Mouse (Mus musculus): ENCODE results near the gene Lrp6.
A peak's percentile ranks its signal among the peaks of the same experiment; 100 is the strongest.

Lrp6 gene

DNA sequence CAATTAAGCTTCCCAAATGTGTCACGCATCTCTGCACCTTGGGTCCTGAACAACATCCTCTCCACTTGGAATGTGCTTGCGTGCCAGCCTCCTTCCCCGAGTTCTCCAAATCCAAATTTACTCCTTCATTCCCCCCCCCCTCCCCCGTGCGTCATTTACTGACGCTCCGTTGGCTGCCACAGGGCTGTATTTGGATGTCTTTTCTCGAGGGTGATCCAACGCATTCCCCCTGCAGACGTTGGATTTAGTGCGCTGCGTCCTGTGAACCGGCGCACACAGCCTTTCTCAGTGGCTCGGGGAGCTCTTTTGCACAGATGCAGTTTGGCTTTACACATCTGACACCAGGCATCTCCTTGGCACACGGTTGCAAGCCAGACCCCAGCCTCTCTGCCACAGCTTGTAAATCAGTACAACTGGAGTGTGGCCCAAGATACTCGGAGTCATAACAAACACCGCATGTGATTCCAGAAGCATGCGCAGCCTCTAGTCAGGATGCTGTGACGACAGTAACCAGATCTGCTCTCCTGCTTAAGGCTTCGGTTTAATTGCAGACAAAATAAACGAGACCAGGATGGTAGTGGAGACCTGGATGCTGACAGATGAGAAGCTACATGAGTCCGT is 127.3 kb downstream of the Lrp6 start:
- DNase-seq (ENCODE audit: low read depth in 2 of 2, low spot score in 2 of 2), result no peak

GRCm38 (mm10) chr6:134436955-134437354 is 129.8 kb downstream of the Lrp6 start:
- DNase-seq (ENCODE audit: low read depth in 2 of 2, low spot score in 2 of 2), result no peak

- no peak for DNase-seq (ENCODE audit: low read depth in 2 of 2, low spot score in 2 of 2)
Measured at GRCm38 (mm10) chr6:134434866-134435390, 131.8 kb downstream of the Lrp6 start.

- DNase-seq (ENCODE audit: low read depth in 2 of 2, low spot score in 2 of 2), result no peak
Measured at GRCm38 (mm10) chr6:134434044-134434443, 132.7 kb downstream of the Lrp6 start.

DNA sequence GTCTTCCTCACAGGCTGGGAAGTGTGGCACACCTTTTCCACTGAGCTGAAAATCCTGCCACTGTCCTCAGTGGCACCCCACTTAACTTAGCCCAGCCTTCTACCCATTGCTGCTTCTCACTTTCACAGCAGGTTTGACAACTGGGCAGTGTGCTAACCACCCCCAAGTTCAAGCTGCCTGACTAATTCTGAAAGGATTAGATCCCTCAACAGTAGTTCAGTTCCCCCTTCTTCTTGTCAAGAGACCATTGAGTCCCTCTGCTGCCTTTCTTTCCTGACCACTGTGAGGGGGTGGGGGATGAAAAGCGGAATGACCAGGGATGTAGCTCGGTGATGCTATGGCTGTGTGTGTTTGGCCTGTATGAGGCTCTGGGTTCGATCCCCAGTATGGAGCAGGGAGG is 133.5 kb downstream of the Lrp6 start:
- no peak for DNase-seq (ENCODE audit: low read depth in 2 of 2, low spot score in 2 of 2)

DNA sequence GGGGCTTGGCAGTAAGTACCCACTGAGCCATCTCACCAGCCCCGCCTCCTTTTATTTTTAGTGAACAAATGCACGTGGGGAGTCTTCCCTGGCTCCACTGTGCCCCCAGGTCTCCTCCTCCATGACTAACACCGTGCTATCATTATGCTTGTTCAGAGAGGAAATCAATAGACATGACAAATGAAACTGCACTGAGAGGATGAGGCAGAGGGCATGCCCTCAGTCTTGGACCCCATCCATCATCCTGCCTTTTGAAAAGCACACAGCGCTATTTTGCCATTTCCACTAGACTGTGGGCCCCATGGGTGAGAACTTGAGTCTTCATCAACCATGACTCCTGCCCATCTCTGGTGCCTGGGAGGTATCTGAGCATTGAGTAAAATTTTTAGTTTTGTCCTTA is 135.2 kb downstream of the Lrp6 start:
- DNase-seq (ENCODE audit: low read depth in 2 of 2, low spot score in 2 of 2), result no peak

DNA sequence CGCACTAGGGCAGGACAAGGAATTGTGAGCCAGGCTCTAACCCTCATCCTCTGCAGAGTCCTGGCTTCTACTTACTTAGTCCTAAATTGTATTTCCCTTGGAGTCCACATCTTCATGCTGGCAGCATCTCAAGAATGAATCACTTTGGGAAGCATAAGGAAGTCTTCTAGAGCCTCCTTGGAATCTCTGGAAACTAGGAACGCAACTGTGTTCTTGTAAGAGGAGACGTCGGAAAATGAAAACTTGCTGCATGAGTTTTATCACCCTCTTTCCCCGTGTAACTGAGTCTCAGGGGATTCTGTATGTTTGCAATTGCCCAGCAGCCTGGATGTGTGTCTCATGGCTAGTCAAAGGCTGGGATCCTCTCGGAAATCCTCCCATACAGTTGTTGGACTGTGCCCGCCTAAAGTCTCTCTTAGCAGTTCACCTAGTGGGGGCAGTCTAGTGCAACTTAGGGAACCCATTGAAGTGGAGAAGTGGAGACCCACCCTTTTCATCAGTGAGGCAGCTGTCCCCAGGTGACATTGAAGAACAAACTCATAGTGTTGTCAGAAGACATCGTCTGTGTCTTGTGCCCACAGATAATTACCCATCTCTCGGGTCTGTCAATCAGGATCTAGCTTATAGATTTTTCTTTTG is 136.5 kb downstream of the Lrp6 start:
- no peak for DNase-seq (ENCODE audit: low read depth in 2 of 2, low spot score in 2 of 2)

DNA sequence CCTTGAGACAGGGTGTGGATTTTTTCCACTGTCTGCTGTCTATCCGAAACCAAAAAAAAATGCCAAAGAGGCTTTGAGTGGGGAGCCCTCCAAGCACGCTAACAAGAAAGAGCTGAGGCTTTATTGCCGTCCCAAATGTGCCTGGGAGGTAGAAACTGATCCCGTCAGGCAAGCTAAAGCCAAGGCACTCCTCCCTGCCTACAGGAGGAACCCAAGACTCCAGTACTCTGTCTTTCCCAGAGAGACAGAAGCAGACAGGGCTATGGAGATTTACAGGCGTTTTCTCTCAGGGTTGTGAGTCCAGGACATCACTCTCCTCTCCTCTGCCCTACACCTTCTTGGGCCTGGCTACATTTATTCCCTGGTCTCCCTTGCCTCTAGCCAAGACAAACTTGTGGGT is 138.3 kb downstream of the Lrp6 start:
- DNase-seq (ENCODE audit: low read depth in 2 of 2, low spot score in 2 of 2), result no peak

GRCm38 (mm10) chr6:134427165-134427564 is 139.6 kb downstream of the Lrp6 start:
- no peak for DNase-seq (ENCODE audit: low read depth in 2 of 2, low spot score in 2 of 2)

GRCm38 (mm10) chr6:134425216-134425717 is 141.5 kb downstream of the Lrp6 start:
- no peak for DNase-seq (ENCODE audit: low read depth in 2 of 2, low spot score in 2 of 2)

- no peak for DNase-seq (ENCODE audit: low read depth in 2 of 2, low spot score in 2 of 2)
Measured at GRCm38 (mm10) chr6:134421921-134422320, 144.8 kb downstream of the Lrp6 start.

- DNase-seq (ENCODE audit: low read depth in 2 of 2, low spot score in 2 of 2), result no peak
Measured at GRCm38 (mm10) chr6:134420375-134420774, 146.4 kb downstream of the Lrp6 start.

DNA sequence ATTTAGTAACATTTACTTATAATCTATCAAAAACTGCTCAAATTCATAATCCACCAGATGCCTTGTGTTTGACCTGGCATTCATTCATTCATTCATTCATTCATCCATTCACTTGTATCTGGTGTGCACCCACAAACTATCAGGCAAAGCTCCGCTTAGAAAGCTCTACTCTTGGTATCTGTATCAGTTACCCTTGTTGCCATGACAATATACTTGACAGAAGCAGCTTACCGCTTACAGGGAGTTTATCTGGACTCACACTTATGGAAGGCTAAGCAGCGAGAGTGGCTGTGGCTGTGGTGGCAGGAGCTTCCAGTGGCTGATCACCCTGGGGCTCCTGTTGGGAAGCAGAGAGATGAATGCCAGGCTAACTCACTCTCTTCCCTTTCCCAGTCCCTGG is 148.9 kb downstream of the Lrp6 start:
- DNase-seq (ENCODE audit: low read depth in 2 of 2, low spot score in 2 of 2), result no peak

GRCm38 (mm10) chr6:134416556-134417105 is 150.1 kb downstream of the Lrp6 start:
- no peak for DNase-seq (ENCODE audit: low read depth in 2 of 2, low spot score in 2 of 2)

- no peak for DNase-seq (ENCODE audit: low read depth in 2 of 2, low spot score in 2 of 2)
Measured at GRCm38 (mm10) chr6:134414532-134414883, 152.3 kb downstream of the Lrp6 start.

GRCm38 (mm10) chr6:134413706-134414531 is 152.8 kb downstream of the Lrp6 start:
- DNase-seq (ENCODE audit: low read depth in 2 of 2, low spot score in 2 of 2), result peak; percentile 49 to 52

DNA sequence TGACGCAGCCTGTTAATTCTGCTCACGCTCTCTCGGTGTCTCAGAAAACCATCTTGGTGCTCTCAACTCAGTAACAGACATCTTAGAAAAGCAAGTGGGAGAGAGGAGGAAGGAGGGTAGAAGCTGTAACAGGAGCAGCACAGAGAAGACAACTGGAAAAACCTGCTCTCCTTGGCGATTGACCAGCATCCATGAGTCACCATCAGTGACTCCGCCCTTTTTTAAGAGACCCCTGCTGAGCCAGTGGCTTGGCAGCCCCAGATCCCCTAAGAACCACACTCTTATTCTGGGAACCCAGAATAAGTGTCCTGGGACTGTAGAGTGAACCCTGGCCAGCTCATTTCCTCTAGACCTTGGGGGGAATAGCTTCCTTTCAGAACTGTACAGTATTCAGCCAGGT is 159.5 kb downstream of the Lrp6 start:
- no peak for DNase-seq (ENCODE audit: low read depth in 2 of 2, low spot score in 2 of 2)

- no peak for DNase-seq (ENCODE audit: low read depth in 2 of 2, low spot score in 2 of 2)
Measured at GRCm38 (mm10) chr6:134403684-134404070, 163.1 kb downstream of the Lrp6 start.

GRCm38 (mm10) chr6:134402914-134403683 is 163.7 kb downstream of the Lrp6 start:
- DNase-seq (ENCODE audit: low read depth in 2 of 2, low spot score in 2 of 2), result peak; percentile 46 to 62
